In the genomic region with DNA sequence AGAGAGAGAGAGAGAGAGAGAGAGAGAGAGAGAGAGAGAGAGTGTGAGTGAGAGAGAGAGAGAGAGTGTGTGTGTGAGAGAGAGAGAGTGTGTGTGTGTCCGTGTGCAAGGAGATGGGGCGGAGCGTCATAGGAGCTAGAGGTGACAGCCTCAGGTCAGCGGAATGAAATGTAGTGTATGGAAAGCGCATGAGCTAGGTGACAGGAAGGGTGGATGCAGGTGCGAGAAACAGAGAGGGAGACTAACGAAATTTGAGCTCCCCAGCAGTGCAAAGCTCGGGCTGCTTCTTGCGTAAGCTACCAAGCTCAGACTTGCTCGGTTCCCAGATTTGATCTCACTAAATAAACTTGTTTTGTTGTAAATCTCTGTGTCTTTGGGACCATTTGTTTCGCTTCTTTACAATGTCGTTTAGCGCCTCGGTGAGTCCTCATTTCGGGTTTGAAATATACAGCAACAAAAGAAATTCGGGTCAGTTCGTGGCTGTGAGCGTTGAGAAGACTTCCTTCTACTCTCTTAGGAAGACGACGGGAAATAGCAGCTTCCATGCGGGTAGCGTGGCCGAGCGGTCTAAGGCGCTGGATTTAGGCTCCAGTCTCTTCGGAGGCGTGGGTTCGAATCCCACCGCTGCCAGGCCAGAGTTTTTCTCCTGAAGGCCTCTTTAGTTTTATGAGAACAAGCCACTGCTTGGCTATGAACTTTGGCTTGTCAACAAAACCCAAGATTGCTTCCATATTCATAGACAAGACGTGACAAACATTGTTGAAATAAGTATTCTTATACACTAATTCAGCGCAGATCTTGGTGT, we compare ENCODE assay signal across 8 mouse cellular contexts. TPM values are rescaled to one million over a fixed set of nuclear protein-coding genes. Genes with fewer than 3 reads are reported as not detected.
DNase-seq lines count a peak whose midpoint lies in the region; ATAC-seq and TF ChIP-seq lines count a peak whose summit lies in the region.

No protein-coding gene starts in this region.

- no peaks in the 10 kb centered on the region; the same call in 1 of the 2 replicates for H3K9me3 ChIP-seq in erythroblast, embryonic 14.5 days (ENCODE audit: control insufficient read depth, low read length)
- no peaks in the 10 kb centered on the region for H3K9me3 ChIP-seq in heart, embryonic 12.5 days (replicated peaks)
- no peaks in the 10 kb centered on the region for H3K9me3 ChIP-seq in kidney, embryonic 16.5 days (ENCODE audit: low read length)

- H3K4me1 ChIP-seq in erythroblast, embryonic 14.5 days (ENCODE audit: control insufficient read depth), result peaks cover 67% of the 10 kb centered on the region
- peaks cover 47% of the 10 kb centered on the region for H3K4me1 ChIP-seq in heart, embryonic 12.5 days (replicated peaks)
- H3K4me1 ChIP-seq in kidney, embryonic 16.5 days (ENCODE audit: insufficient read depth, low read length), result peaks cover 27% of the 10 kb centered on the region

- peak overlapping the region; percentile 90 for H3K4me2 ChIP-seq in heart, embryonic 12.5 days
- H3K4me2 ChIP-seq in kidney, embryonic 16.5 days (replicated peaks; ENCODE audit: low read depth, low read length), result peak overlapping the region; percentile 88

- H3K27me3 ChIP-seq in C2C12 (ENCODE audit: control insufficient read depth, insufficient read depth, insufficient read length), result no peaks in the 10 kb centered on the region
- peaks cover 59% of the 10 kb centered on the region for H3K27me3 ChIP-seq in erythroblast, embryonic 14.5 days (ENCODE audit: control insufficient read depth)
- H3K27me3 ChIP-seq in heart, embryonic 12.5 days (replicated peaks), result peaks cover 6% of the 10 kb centered on the region; the same call in 1 of the 2 replicates
- no peaks in the 10 kb centered on the region for H3K27me3 ChIP-seq in kidney, embryonic 16.5 days (ENCODE audit: insufficient read depth, low read length)

- TF ChIP-seq CTCF in C2C12 (IDR thresholded peaks at IDR 0.05; ENCODE audit: control insufficient read depth, insufficient read depth, insufficient read length), result no peak

- H3K79me2 ChIP-seq in C2C12 (ENCODE audit: control insufficient read depth, insufficient read depth), result no peaks in the 10 kb centered on the region

- H3K36me3 ChIP-seq in C2C12 (ENCODE audit: control insufficient read depth, insufficient read depth), result no peaks in the 10 kb centered on the region
- H3K36me3 ChIP-seq in erythroblast, embryonic 14.5 days (ENCODE audit: control insufficient read depth), result no peaks in the 10 kb centered on the region
- no peaks in the 10 kb centered on the region for H3K36me3 ChIP-seq in heart, embryonic 12.5 days
- no peaks in the 10 kb centered on the region for H3K36me3 ChIP-seq in kidney, embryonic 16.5 days (ENCODE audit: insufficient read depth, low read length)

- H3K4me3 ChIP-seq in C2C12 (ENCODE audit: insufficient read depth, poor library complexity, severe bottlenecking), result peak overlapping the region; percentile 57
- H3K4me3 ChIP-seq in erythroblast, embryonic 14.5 days (replicated peaks), result peak overlapping the region; percentile 82
- peak overlapping the region; percentile 67 for H3K4me3 ChIP-seq in heart, embryonic 12.5 days
- H3K4me3 ChIP-seq in kidney, embryonic 16.5 days (ENCODE audit: low read length), result peak overlapping the region; percentile 58

- peak overlapping the region; percentile 63 for H3K9ac ChIP-seq in heart, embryonic 12.5 days
- peak overlapping the region; percentile 66 for H3K9ac ChIP-seq in kidney, embryonic 16.5 days (replicated peaks; ENCODE audit: low read length)

- peak overlapping the region; percentile 68 for H3ac ChIP-seq in C2C12 (ENCODE audit: control insufficient read depth, insufficient read length, low read depth)

- peak; percentile 93 for DNase-seq in brain, adult 2 months (ENCODE audit: low read depth, low spot score)
- DNase-seq in liver, result peak; percentile 94
- peak; percentile 61 to 79 for DNase-seq in monocyte, adult 2 months (ENCODE audit: low read depth in 1 of 2, low spot score in 2 of 2)
- DNase-seq in spleen, postnatal 14 days (ENCODE audit: low spot score in 2 of 2), result peak; percentile 74 to 78

- H3K79me3 ChIP-seq in C2C12 (ENCODE audit: low read depth), result no peaks in the 10 kb centered on the region

- WGBS in heart, embryonic 12.5 days, result under 1% methylated on average over 31 of the region's 31 CpGs
- WGBS in kidney, embryonic 16.5 days, result under 1% methylated on average over 31 of the region's 31 CpGs

- peak; percentile 59 for ATAC-seq in heart, embryonic 12.5 days (ENCODE audit: insufficient number of reproducible peaks, low FRiP score)
- ATAC-seq in kidney, embryonic 16.5 days (ENCODE audit: low FRiP score, low TSS enrichment), result peak; percentile 65

- H3K27ac ChIP-seq in heart, embryonic 12.5 days (ENCODE audit: poor library complexity, severe bottlenecking), result peak overlapping the region; percentile 88
- H3K27ac ChIP-seq in kidney, embryonic 16.5 days (ENCODE audit: low read length), result peak overlapping the region; percentile 67

TF ChIP-seq in C2C12, 6 proteins besides CTCF, POLR2A, EP300 and RAD21:
- TF ChIP-seq MAX (IDR thresholded peaks at IDR 0.05), result peak; percentile 16
- no peak for TF ChIP-seq FOSL1 (IDR thresholded peaks at IDR 0.05; ENCODE audit: insufficient read depth, low read length, poor library complexity, severe bottlenecking)
- TF ChIP-seq CEBPB (IDR thresholded peaks at IDR 0.05; ENCODE audit: low read depth), result peak; percentile 70

RNA-seq across cellular contexts. Expression of a gene that starts 1.5 kb away (rescaled TPM):
- 0.21 TPM for polyA plus RNA-seq in C2C12 (2012; fragmentation: generic; extraction: Trizol)
- polyA plus RNA-seq in erythroblast, embryonic 14.5 days (2012), result not detected in 2 replicates
- polyA plus RNA-seq in heart, embryonic 12.5 days (2016; fragmentation: Nextera tagmentation; extraction: Ambion mirVana), result 0.42 and 0.65 TPM in 2 replicates
- polyA plus RNA-seq in kidney, embryonic 16.5 days (2015; fragmentation: Nextera tagmentation; extraction: Ambion mirVana), result 0.33 and 0.42 TPM in 2 replicates

RNA-seq across cellular contexts. Expression of a gene that starts 1.8 kb away (rescaled TPM):
- polyA plus RNA-seq in C2C12 (2012; fragmentation: generic; extraction: Trizol), result 0.14 TPM
- polyA plus RNA-seq in erythroblast, embryonic 14.5 days (2012), result 0.01 TPM in 1 of 2 replicates, not detected in the other
- 0.17 and 0.54 TPM in 2 replicates for polyA plus RNA-seq in heart, embryonic 12.5 days (2016; fragmentation: Nextera tagmentation; extraction: Ambion mirVana)
- polyA plus RNA-seq in kidney, embryonic 16.5 days (2015; fragmentation: Nextera tagmentation; extraction: Ambion mirVana), result 0.32 and 0.76 TPM in 2 replicates

RNA-seq across cellular contexts. Expression of a gene that starts 3.7 kb away (rescaled TPM):
- polyA plus RNA-seq in C2C12 (2012; fragmentation: generic; extraction: Trizol), result 0.06 TPM
- 0.05 TPM in 1 of 2 replicates, not detected in the other for polyA plus RNA-seq in erythroblast, embryonic 14.5 days (2012)
- polyA plus RNA-seq in heart, embryonic 12.5 days (2016; fragmentation: Nextera tagmentation; extraction: Ambion mirVana), result 0.70 and 0.81 TPM in 2 replicates
- polyA plus RNA-seq in kidney, embryonic 16.5 days (2015; fragmentation: Nextera tagmentation; extraction: Ambion mirVana), result 0.39 and 0.51 TPM in 2 replicates

RNA-seq across cellular contexts. Expression of a gene that starts 28.9 kb away (rescaled TPM):
- polyA plus RNA-seq in C2C12 (2012; fragmentation: generic; extraction: Trizol), result 4.5 TPM
- 1.4 and 1.5 TPM in 2 replicates for polyA plus RNA-seq in erythroblast, embryonic 14.5 days (2012)
- 9.4 and 9.8 TPM in 2 replicates for polyA plus RNA-seq in heart, embryonic 12.5 days (2016; fragmentation: Nextera tagmentation; extraction: Ambion mirVana)
- 11.4 and 15.6 TPM in 2 replicates for polyA plus RNA-seq in kidney, embryonic 16.5 days (2015; fragmentation: Nextera tagmentation; extraction: Ambion mirVana)

RNA-seq across cellular contexts. Expression of a gene that starts 32.9 kb away (rescaled TPM):
- polyA plus RNA-seq in C2C12 (2012; fragmentation: generic; extraction: Trizol), result not detected
- not detected in 2 replicates for polyA plus RNA-seq in erythroblast, embryonic 14.5 days (2012)
- polyA plus RNA-seq in heart, embryonic 12.5 days (2016; fragmentation: Nextera tagmentation; extraction: Ambion mirVana), result not detected in 2 replicates
- polyA plus RNA-seq in kidney, embryonic 16.5 days (2015; fragmentation: Nextera tagmentation; extraction: Ambion mirVana), result 0.30 and 0.41 TPM in 2 replicates

Comparison
In these comparisons a context has a peak if more than half of its experiments do, and no peak if none do; other contexts are left out.
1. Peak in every context shown above with its lines: DNase-seq, ATAC-seq, H3K4me3 ChIP-seq and H3K27ac ChIP-seq.